Mouse (Mus musculus) neural tube, postnatal 0 days (tissue): ENCODE data around the gene Zfp451. TPM values are rescaled to one million over a fixed set of nuclear protein-coding genes. Genes with fewer than 3 reads are reported as not detected.

ENCODE experiments used
- polyA plus RNA-seq: library from polyadenylated mRNA; unstranded; fragments of >200 nt; fragmentation: Nextera tagmentation; extraction: Ambion mirVana; gene quantifications from 2 replicates; pipeline ENCODE4 v1.2.1, GENCODE M21; 2015

Gene Zfp451
- 23.6 TPM in 2 replicates for polyA plus RNA-seq

GRCm38 (mm10) chr1:33813868-33814794 is at the start of gene Zfp451:
TSS of gene Zfp451 (minus strand) at chr1:33814595.

GRCm38 (mm10) chr1:33757491-33758041 is 56.8 kb downstream of the Zfp451 start, which contains the start of gene Bag2:
TSS of gene Bag2 (minus strand) at chr1:33757795.

GRCm38 (mm10) chr1:33719733-33720225 is 94.6 kb downstream of the Zfp451 start, which contains the start of gene Rab23:
TSS of gene Rab23 (plus strand) at chr1:33719887.

Other genes with a start within 250 kb of the Zfp451 start
- 11.9 and 12.7 TPM in 2 replicates for gene Prim2, start 144.8 kb downstream of the Zfp451 start, polyA plus RNA-seq
- 24.9 and 28.6 TPM in 2 replicates for gene Rab23, start 94.7 kb downstream of the Zfp451 start, polyA plus RNA-seq
- 25.1 and 26.6 TPM in 2 replicates for gene Bag2, start 56.8 kb downstream of the Zfp451 start, polyA plus RNA-seq
- gene Bend6, start 93.2 kb upstream of the Zfp451 start, polyA plus RNA-seq = 124 and 127 TPM in 2 replicates
- gene Dst, start 93.6 kb upstream of the Zfp451 start, polyA plus RNA-seq = 35.7 and 39.3 TPM in 2 replicates